Mouse (Mus musculus) 3134 (cell line): ENCODE data around the gene Cpne9.
"Not testable (repeated sequence)": the region's sequence is repeated elsewhere in the genome, so short reads cannot be mapped to it uniquely, and the experiment has no call there.

Experiments
- DNase-seq: peaks from one replicate; pipeline ENCODE4 v3.0.0-alpha.2; 2011; ENCODE audit warnings: low spot score; ENCODE audit not compliant: insufficient read length; ENCODE audit errors: extremely low read depth

Gene Cpne9

GRCm38 (mm10) chr6:113287236-113287635, 5.1 kb downstream of the Cpne9 start:
- DNase-seq: no peak

DNA sequence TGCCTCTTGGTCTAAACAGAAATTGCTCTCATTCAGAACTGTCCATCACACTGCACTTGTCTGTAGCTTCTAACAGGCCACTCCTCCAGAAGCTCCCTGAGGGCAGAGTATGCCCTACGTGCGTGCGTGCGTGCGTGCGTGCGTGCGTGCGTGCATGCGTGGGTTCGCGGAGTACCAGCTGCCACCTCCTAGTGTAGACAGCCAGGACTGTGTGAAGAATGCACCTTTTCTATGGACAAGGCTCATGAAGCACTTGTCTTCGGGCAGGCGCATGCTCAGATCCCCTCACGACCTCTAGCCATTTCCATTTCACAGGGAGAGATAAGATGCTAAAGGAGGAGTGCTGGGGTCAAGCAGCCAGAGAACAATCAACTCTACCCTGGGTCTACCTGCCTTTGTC, 7.2 kb downstream of the Cpne9 start:
- no peak for DNase-seq

GRCm38 (mm10) chr6:113290346-113290745, 8.2 kb downstream of the Cpne9 start:
- no peak for DNase-seq

GRCm38 (mm10) chr6:113292938-113293337, 10.8 kb downstream of the Cpne9 start:
- DNase-seq: peak; percentile 42

- DNase-seq: no peak
Observed at GRCm38 (mm10) chr6:113296046-113296445, 13.9 kb downstream of the Cpne9 start.

- DNase-seq: peak; percentile 49
Observed at GRCm38 (mm10) chr6:113296639-113297038, 14.5 kb downstream of the Cpne9 start.

DNA sequence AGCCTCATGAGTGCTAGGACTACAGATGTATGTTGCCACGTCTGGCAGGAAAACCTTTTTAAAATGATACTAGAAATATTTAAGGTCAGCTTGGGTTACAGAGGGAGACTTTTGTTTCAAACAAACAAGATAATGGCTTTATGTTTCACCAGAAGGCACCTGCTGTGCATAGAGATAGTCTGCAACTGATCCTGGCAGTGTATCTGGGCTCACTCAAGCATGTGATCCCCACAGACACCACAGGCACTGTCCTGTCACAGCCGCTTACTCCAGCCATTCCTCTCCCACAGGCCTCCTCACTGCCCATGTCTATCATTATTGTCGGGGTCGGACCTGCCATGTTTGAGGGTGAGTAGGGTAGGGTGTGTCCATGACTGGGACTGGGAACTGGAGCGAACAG, 19.2 kb downstream of the Cpne9 start:
- DNase-seq: no peak

DNA sequence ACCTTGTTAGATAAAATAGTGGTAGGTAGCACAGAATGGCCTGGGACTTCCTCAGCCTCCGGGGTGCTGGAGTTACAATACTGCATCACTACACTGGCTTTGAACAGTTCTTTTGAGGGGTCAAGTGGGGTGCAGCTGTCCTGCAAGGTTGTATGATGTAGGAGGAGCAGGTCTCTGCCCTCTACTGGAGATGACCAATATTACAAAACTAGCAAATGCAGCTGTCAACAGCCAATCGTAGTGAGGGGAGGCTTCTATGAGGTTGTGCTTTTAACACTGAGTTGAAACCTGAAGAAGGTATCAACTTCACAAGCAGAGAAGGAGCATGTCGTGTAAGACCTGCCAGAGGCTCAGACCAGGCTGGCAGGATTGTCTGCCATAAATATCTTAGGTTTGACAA, 20.2 kb downstream of the Cpne9 start:
- no peak for DNase-seq

- DNase-seq: peak; percentile 100
Observed at GRCm38 (mm10) chr6:113306322-113306985, 24.3 kb downstream of the Cpne9 start.

- DNase-seq: no peak
Observed at GRCm38 (mm10) chr6:113306986-113307349, 24.9 kb downstream of the Cpne9 start, which contains the start of gene Brpf1. Gene Brpf1 (plus strand): TSS chr6:113307137.

DNA sequence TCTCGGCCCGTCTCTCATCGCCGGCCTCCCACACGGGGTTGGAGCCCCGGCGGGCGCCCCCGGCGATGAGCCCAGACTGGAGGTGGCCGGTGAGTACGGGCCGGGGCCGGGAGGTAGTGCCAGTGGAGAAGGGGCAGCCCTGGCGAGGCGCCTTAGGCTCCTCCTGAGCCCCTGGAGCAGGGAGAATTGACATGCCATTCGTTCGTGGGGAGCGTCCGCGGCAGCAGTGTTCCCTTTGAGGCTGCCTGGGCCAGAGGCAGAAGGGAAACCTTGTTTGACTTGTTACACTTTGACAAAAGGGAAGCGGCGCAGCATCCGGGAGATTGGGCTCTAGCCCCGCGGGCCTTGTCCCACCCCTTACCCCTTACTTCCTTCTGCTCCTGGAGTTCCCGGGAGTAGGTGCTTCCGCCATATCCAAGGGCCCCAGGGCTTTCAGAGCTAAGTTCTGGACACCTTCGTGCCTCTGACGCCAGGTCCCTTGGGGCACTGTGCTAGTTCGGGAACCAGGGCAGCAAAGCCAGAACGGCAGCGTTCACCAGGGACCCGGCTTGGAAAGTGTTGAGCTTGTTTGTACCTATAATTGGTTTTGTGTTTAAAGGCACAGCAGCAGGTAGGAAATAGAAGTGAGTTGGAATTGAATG, 25.5 kb downstream of the Cpne9 start:
- peak; percentile 68 for DNase-seq

- no peak for DNase-seq
Observed at GRCm38 (mm10) chr6:113308141-113308540, 26.0 kb downstream of the Cpne9 start.

DNA sequence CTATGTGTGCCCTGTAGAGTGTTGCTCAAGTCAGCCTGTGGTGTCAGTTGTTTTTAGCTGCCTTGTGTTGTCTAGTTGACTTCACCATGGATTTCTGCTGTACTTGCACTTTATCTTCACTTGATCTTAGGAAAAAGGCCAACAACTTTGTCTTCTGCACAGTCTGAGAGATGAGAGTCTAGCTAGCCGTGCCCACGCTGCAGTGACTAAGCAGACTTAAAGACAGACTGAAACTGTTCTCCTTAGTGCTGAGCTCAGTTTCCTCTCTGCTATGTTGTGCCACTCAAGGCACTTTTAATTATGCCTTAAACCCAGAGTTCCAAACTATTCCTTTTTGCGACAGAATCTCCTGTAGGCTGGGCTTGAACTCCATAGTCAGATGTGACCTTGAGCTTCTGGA, 33.9 kb downstream of the Cpne9 start:
- DNase-seq: no peak

DNA sequence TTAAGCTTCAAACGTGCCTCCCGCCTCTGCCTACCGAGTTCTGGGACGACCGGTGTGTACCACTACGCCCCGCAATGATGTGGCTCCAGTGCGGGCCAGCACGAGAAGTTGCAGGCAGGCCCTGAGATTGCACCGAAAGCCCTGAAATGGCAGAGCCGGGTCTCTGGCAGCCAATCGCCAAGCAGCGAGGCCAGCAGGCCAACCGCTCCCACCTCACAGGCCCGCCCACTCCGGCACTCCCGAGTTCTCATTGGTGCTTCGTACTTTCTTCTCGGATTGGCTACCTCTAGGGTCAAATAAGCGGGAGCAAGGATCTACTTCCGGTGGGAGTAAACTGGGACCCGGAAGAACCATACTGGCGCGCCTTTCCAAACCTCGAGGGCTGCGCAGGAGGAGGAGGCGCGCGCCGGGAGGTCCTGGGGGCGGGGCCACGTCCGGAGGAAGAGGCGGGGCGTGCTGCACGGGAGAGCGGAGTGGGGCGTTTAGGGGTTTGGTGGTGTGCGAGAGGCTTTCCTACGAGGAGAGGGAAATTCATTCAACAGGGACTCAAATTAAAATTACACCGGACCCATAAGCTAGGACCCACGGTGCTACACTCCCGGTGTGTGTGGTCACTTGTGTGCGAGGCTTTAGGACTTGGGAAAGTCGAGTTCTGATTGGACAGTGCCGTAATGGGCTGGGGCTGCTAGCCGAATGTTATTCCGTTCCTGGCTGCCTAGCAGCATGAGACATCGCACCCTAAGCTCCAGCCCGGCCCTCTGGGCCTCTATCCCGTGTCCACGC, 44.6 kb downstream of the Cpne9 start, which contains the start of gene Ogg1:
TSS of gene Ogg1 (plus strand) at position 440 of the 783 bp plus-strand sequence.
- peak; percentile 99 for DNase-seq

GRCm38 (mm10) chr6:113329396-113329795, 47.3 kb downstream of the Cpne9 start:
- DNase-seq: no peak

GRCm38 (mm10) chr6:113330547-113330946, 48.4 kb downstream of the Cpne9 start:
- no peak for DNase-seq

DNA sequence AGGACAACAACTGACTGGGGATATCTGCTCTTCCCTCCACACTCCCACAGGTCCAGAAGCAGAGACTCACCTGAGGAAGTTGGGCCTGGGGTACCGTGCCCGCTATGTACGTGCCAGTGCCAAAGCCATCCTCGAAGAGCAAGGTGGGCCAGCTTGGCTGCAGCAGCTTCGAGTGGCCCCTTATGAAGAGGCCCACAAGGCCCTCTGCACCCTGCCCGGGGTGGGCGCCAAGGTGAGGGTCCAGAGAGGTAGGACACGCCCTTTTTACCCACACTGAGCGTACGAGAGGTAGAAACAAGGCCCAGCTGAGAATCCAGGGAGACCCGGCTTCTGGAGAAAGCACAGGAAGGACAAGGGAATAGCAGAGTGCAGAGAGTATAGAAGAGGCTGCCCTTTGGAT, 49.6 kb downstream of the Cpne9 start:
- DNase-seq: no peak

GRCm38 (mm10) chr6:113332734-113333133, 50.6 kb downstream of the Cpne9 start:
- not testable (repeated sequence) for DNase-seq

- DNase-seq: no peak
Observed at GRCm38 (mm10) chr6:113333137-113333950, 51.2 kb downstream of the Cpne9 start.

DNA sequence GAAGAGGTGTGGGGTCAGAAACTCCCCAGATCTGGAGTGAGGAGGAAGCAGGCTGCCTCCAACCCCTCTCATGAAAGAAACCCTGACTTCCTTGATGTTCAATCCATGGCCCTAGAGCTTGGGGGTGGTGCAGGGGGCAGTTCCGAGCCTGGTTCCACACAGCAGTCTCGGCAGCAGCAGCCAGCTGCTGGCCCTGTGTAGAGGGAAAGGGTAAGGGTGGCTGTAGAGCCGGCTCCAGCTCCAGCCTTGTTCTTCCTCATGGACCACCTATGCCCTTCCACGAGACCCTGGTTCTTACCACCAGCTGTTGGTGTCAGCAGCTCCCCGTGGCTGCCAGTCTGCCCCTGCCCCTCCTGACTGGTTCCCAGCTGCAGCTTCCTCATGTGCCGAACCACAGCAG, 52.1 kb downstream of the Cpne9 start:
- no peak for DNase-seq
